In the genomic region with DNA sequence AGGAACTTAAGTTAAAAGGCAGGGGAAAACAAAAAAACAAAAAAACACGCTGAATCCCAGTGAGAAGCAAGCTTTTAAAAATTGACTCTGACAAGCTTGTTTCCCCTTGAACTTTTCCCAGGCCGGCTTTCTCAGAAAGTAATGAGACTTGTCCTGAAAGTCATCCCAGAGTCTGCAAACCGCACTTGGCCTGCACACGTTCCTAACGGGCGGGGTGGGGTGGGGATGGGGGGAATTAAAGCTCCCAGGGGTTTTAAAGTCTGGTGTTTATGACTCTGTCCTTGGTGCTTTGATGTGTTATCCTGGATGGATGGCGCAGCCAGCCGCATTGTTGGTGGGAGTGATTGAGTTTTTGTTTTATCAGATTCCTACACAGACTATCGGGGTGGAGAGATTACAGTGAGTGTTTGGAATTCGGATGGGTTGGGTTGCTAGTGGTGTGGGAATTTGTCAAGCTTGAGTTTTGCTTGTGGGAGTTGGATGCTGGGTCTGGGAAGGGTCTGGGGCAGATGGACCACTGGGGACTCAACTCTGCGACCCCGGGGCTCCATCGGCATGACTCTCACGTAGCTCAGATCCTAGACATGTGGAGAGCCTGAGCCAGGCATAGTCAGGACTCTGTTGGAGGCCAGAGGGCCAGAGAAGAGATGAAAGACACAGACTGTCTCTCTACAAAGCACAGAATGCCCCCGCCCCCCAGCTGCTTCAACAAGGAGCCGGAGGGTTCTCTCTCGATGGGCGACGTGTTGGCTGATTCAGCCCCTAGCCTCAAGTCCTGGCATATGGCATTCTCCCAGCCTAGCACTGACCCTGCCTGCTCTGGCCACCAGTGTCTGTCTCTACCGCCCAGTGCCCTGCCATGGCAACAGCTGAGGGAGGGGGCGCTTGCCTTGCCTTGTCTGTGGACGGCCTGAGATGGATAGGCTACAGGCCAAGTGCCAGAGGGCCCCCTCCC, we compare ENCODE assay signal across 7 mouse cellular contexts.
DNase-seq lines count a peak whose midpoint lies in the region; ATAC-seq and TF ChIP-seq lines count a peak whose summit lies in the region.

No protein-coding gene starts in this region.

- DNase-seq in testis, postnatal 10 days (ENCODE audit: low spot score): peak; percentile 52
- DNase-seq in testis, postnatal 14 days (ENCODE audit: low spot score): no peak
- peak; percentile 76 for DNase-seq in embryo, embryonic 10.5 days (ENCODE audit: low spot score)
- DNase-seq in lung, postnatal 0 days (ENCODE audit: low spot score): peak; percentile 42

- H3K4me2 ChIP-seq in heart, embryonic 12.5 days: peak overlapping the region; percentile 11
- no peak overlapping the region for H3K4me2 ChIP-seq in lung, postnatal 0 days (replicated peaks; ENCODE audit: low read depth, low read length)

- 0 out of 2 replicates have a peak, but pooled peaks have one; percentile 32 for TF ChIP-seq EP300 in lung, postnatal 0 days (IDR thresholded peaks at IDR 0.05)

- H3K9me3 ChIP-seq in heart, embryonic 12.5 days (replicated peaks): no peaks in the 10 kb centered on the region
- no peaks in the 10 kb centered on the region for H3K9me3 ChIP-seq in lung, postnatal 0 days (ENCODE audit: low read length)

- no peak for TF ChIP-seq CTCF in lung, postnatal 0 days (IDR thresholded peaks at IDR 0.05)

- H3K4me1 ChIP-seq in heart, embryonic 12.5 days (replicated peaks): peaks cover 14% of the 10 kb centered on the region; the same call in 1 of the 2 replicates
- H3K4me1 ChIP-seq in lung, postnatal 0 days (ENCODE audit: insufficient read depth, low read depth, low read length): peaks cover 10% of the 10 kb centered on the region; the same call in 1 of the 2 replicates

- no peak overlapping the region for H3K4me3 ChIP-seq in heart, embryonic 12.5 days
- no peak overlapping the region for H3K4me3 ChIP-seq in lung, postnatal 0 days (ENCODE audit: low read depth, low read length)

- no peak overlapping the region for H3K9ac ChIP-seq in heart, embryonic 12.5 days
- H3K9ac ChIP-seq in lung, postnatal 0 days (replicated peaks; ENCODE audit: low read depth): no peak overlapping the region

- no peak; the same call in 1 of the 2 replicates for ATAC-seq in heart, embryonic 12.5 days (ENCODE audit: insufficient number of reproducible peaks, low FRiP score)
- ATAC-seq in lung, postnatal 0 days: peak; percentile 58
- ATAC-seq in megakaryocyte-erythroid progenitor cell, adult 5-6 weeks (replicated peaks; ENCODE audit: low FRiP score, low TSS enrichment, poor library complexity, severe bottlenecking): no peak
- ATAC-seq in erythroid progenitor cell, adult 5-6 weeks (replicated peaks; ENCODE audit: low FRiP score, poor library complexity, severe bottlenecking): no peak

- 32% methylated on average over 22 of the region's 22 CpGs for WGBS in heart, embryonic 12.5 days
- 30% methylated on average over 21 of the region's 22 CpGs for WGBS in lung, postnatal 0 days

- H3K27ac ChIP-seq in heart, embryonic 12.5 days (ENCODE audit: poor library complexity, severe bottlenecking): no peak overlapping the region
- H3K27ac ChIP-seq in lung, postnatal 0 days (ENCODE audit: low read length): no peak overlapping the region

- H3K36me3 ChIP-seq in heart, embryonic 12.5 days: no peaks in the 10 kb centered on the region
- H3K36me3 ChIP-seq in lung, postnatal 0 days (ENCODE audit: insufficient read depth, low read length): no peaks in the 10 kb centered on the region

- peaks cover 11% of the 10 kb centered on the region for H3K27me3 ChIP-seq in heart, embryonic 12.5 days (replicated peaks)
- H3K27me3 ChIP-seq in lung, postnatal 0 days (replicated peaks; ENCODE audit: insufficient read depth, low read length): no peaks in the 10 kb centered on the region
